Mouse (Mus musculus): ENCODE data around the gene Xpot. TPM values are rescaled to one million over a fixed set of nuclear protein-coding genes. Genes with fewer than 3 reads are reported as not detected.
A peak's percentile ranks its signal among the peaks of the same experiment; 100 is the strongest.

Xpot gene
- polyA plus RNA-seq, 1 experiment: 24.8 TPM

DNA sequence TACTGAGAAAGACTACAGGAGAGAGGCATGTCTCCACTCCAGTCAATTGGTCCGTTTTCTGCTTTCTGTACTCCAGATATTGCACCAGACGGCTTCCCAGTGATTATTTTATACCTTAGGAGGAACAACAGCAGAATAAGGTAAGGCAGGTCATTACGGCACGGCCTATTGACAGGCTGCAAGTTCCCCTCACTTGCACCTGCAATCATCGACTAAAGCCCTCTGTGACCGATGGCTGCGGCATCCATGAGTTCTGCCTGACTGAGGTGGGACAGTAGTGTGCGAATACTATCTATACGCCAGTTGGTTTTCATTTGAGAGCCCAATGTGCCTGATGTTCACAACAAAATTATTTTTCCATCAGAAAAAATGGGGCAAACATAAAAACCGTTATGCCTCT, 58.1 kb downstream of the Xpot start:
- Histone ChIP-seq H3K36me3 (replicated peaks; ENCODE audit: low read length) (peaks cover 77% of the 10 kb centered on the region), H3K4me3 (replicated peaks) (no peak overlapping the region), H3K4me1 (peaks cover 6% of the 10 kb centered on the region; the same call in 1 of the 2 replicates), H3K27me3 (replicated peaks) (no peaks in the 10 kb centered on the region), H3K9me3 (peaks cover 24% of the 10 kb centered on the region; the same call in 1 of the 2 replicates)
- no peak for TF ChIP-seq GATA1 (IDR thresholded peaks at IDR 0.05; ENCODE audit: borderline replicate concordance, low read length)
- TF ChIP-seq FLI1 (IDR thresholded peaks at IDR 0.05; ENCODE audit: low read length): no peak

DNA sequence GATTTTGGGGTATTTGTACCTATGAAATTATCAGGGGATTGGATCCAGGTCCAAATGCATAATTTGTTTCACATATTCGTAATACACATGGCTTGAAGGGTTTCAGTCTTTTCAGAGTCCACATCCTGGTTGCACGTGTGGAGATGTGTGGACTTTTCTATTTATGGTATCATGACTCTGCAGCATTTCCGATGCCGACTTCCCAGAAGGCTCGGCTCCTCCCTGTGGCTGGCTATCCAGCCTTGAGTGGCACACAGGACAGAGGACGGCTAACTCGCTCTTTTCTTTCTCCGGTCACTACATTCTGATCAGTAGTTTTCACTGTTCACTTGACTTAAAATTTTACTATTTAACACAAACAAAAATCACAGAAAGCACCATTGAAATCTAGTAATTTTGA, 61.7 kb downstream of the Xpot start:
- peaks cover 78% of the 10 kb centered on the region for H3K36me3 ChIP-seq (replicated peaks; ENCODE audit: low read length)

GRCm38 (mm10) chr10:121558231-121558630, 67.9 kb downstream of the Xpot start:
- H3K36me3 ChIP-seq (replicated peaks; ENCODE audit: low read length): peaks cover 92% of the 10 kb centered on the region

More for the DNA sequence above, 61.7 kb downstream of the Xpot start:
- Histone ChIP-seq H3K4me1 (peaks cover 6% of the 10 kb centered on the region; the same call in 1 of the 2 replicates), H3K9me3 (peaks cover 10% of the 10 kb centered on the region; the same call in 1 of the 2 replicates), H3K4me3 (replicated peaks) (no peak overlapping the region), H3K27me3 (replicated peaks) (no peaks in the 10 kb centered on the region)
- TF ChIP-seq FLI1 (IDR thresholded peaks at IDR 0.05; ENCODE audit: low read length) (no peak), GATA1 (IDR thresholded peaks at IDR 0.05; ENCODE audit: borderline replicate concordance, low read length) (no peak)

GRCm38 (mm10) chr10:121556263-121556662, 69.9 kb downstream of the Xpot start:
- Histone ChIP-seq H3K27me3 (replicated peaks) (no peaks in the 10 kb centered on the region), H3K36me3 (replicated peaks; ENCODE audit: low read length) (peaks cover 96% of the 10 kb centered on the region), H3K4me3 (replicated peaks) (peak overlapping the region; percentile 15), H3K4me1 (peaks cover 11% of the 10 kb centered on the region), H3K9me3 (no peaks in the 10 kb centered on the region)
- TF ChIP-seq FLI1 (IDR thresholded peaks at IDR 0.05; ENCODE audit: low read length) (no peak), GATA1 (IDR thresholded peaks at IDR 0.05; ENCODE audit: borderline replicate concordance, low read length) (no peak)

More at GRCm38 (mm10) chr10:121558231-121558630, 67.9 kb downstream of the Xpot start:
- H3K4me3 ChIP-seq (replicated peaks): no peak overlapping the region
- H3K4me1 ChIP-seq: peaks cover 11% of the 10 kb centered on the region
- no peaks in the 10 kb centered on the region for H3K27me3 ChIP-seq (replicated peaks)
- TF ChIP-seq FLI1 (IDR thresholded peaks at IDR 0.05; ENCODE audit: low read length) (no peak), GATA1 (IDR thresholded peaks at IDR 0.05; ENCODE audit: borderline replicate concordance, low read length) (no peak)
- H3K9me3 ChIP-seq: no peaks in the 10 kb centered on the region

DNA sequence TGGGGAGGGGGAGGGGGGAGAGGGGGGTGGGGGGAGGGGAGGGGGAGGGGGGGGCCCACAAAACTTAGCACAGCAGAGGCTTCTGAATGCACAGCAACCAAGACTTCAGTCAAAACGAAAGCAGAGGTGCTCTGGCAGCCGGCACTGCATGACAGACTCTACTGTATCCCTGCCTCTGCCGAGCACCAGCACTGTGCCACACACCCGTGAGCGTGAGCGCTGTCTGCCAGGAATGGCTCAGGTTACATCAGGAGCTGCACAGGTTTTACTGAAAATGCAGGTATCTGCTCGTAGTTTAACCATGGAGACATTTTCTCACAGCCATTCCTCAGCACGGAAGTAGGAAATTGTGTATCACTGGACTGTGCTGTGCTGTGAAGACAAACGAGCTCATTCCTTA, 75.8 kb downstream of the Xpot start:
- Histone ChIP-seq H3K4me3 (replicated peaks) (no peak overlapping the region), H3K27me3 (replicated peaks) (no peaks in the 10 kb centered on the region), H3K4me1 (peaks cover 3% of the 10 kb centered on the region), H3K9me3 (no peaks in the 10 kb centered on the region), H3K36me3 (replicated peaks; ENCODE audit: low read length) (peaks cover 99% of the 10 kb centered on the region)
- TF ChIP-seq GATA1 (IDR thresholded peaks at IDR 0.05; ENCODE audit: borderline replicate concordance, low read length) (no peak), FLI1 (IDR thresholded peaks at IDR 0.05; ENCODE audit: low read length) (no peak)

- Histone ChIP-seq H3K27me3 (replicated peaks) (no peaks in the 10 kb centered on the region), H3K36me3 (replicated peaks; ENCODE audit: low read length) (peaks cover 97% of the 10 kb centered on the region), H3K4me3 (replicated peaks) (no peak overlapping the region), H3K9me3 (no peaks in the 10 kb centered on the region), H3K4me1 (peaks cover 8% of the 10 kb centered on the region)
- TF ChIP-seq GATA1 (IDR thresholded peaks at IDR 0.05; ENCODE audit: borderline replicate concordance, low read length): no peak
Measured at GRCm38 (mm10) chr10:121549670-121550069, 76.5 kb downstream of the Xpot start.

DNA sequence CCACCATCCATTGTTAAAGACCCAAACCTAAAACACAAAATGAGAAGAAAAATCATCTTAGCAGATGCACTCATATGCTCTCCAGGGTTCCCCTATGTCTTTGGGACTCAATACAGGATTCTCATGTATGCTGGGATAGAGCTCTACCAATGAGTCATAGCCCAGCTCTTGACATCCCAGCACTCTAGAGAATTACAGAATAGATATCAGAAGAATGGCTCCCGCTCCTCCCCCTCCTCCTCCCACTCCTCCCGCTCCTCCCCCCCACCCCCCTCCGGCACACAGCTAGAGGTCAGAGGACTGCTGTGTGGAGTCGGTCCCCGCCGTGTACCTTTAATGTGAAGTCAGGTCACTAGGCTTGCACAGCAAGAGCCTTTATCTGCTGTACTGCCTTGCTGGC, 79.0 kb downstream of the Xpot start:
- H3K27me3 ChIP-seq (replicated peaks): no peaks in the 10 kb centered on the region
- peaks cover 72% of the 10 kb centered on the region for H3K36me3 ChIP-seq (replicated peaks; ENCODE audit: low read length)
- H3K4me3 ChIP-seq (replicated peaks): no peak overlapping the region
- H3K9me3 ChIP-seq: peaks cover 14% of the 10 kb centered on the region
- TF ChIP-seq GATA1 (IDR thresholded peaks at IDR 0.05; ENCODE audit: borderline replicate concordance, low read length) (no peak), FLI1 (IDR thresholded peaks at IDR 0.05; ENCODE audit: low read length) (no peak)
- H3K4me1 ChIP-seq: peaks cover 14% of the 10 kb centered on the region

DNA sequence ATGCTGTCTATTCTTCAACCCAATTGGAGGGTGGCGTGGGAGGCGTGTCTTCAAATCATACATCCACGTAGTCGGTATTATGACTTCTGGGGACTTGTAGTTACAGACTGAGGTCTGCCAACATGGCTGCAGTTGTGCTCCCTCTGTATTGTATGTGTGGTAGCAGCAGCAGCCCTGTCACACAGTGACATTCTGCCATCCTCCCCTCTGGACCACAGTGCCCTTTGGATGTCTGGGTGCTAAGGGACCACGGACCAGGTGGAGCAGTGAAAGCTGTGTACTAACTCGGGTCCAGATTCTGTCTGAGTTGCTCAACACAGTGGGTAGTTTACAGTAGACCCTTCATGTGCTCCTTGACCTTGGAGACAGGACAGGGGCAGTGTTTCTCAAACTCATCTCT, 82.6 kb downstream of the Xpot start:
- H3K4me3 ChIP-seq (replicated peaks): peak overlapping the region; percentile 17
- H3K9me3 ChIP-seq: peaks cover 30% of the 10 kb centered on the region
- H3K4me1 ChIP-seq: peaks cover 20% of the 10 kb centered on the region
- H3K36me3 ChIP-seq (replicated peaks; ENCODE audit: low read length): peaks cover 37% of the 10 kb centered on the region
- no peak for TF ChIP-seq FLI1 (IDR thresholded peaks at IDR 0.05; ENCODE audit: low read length)
- TF ChIP-seq GATA1 (IDR thresholded peaks at IDR 0.05; ENCODE audit: borderline replicate concordance, low read length): no peak
- H3K27me3 ChIP-seq (replicated peaks): peaks cover 2% of the 10 kb centered on the region

GRCm38 (mm10) chr10:121542156-121542555, 84.0 kb downstream of the Xpot start:
- TF ChIP-seq GATA1 (IDR thresholded peaks at IDR 0.05; ENCODE audit: borderline replicate concordance, low read length) (no peak), FLI1 (IDR thresholded peaks at IDR 0.05; ENCODE audit: low read length) (no peak)
- Histone ChIP-seq H3K9me3 (peaks cover 30% of the 10 kb centered on the region), H3K36me3 (replicated peaks; ENCODE audit: low read length) (peaks cover 23% of the 10 kb centered on the region), H3K27me3 (replicated peaks) (peaks cover 9% of the 10 kb centered on the region), H3K4me3 (replicated peaks) (no peak overlapping the region), H3K4me1 (peaks cover 20% of the 10 kb centered on the region)

Other genes starting within 250 kb of the Xpot start
- 1.9 TPM in 1 of 2 replicates, not detected in the other for gene Rassf3, start 150.0 kb downstream of the Xpot start, polyA plus RNA-seq (2012; ENCODE audit: insufficient read depth, low replicate concordance)
- gene Tbk1, start 39.5 kb downstream of the Xpot start, polyA plus RNA-seq (2012; ENCODE audit: insufficient read depth, low replicate concordance): 2.7 TPM in 1 of 2 replicates, not detected in the other
- gene D930020B18Rik, start 15.3 kb upstream of the Xpot start, polyA plus RNA-seq (2012; ENCODE audit: insufficient read depth, low replicate concordance): not detected in 2 replicates
- 6.2 and 7.3 TPM in 2 replicates for gene BC048403, start 113.6 kb upstream of the Xpot start, polyA plus RNA-seq (2012; ENCODE audit: insufficient read depth, low replicate concordance)